Mouse (Mus musculus) stomach, embryonic 16.5 days (tissue): ENCODE data around the gene Klf9. TPM values are rescaled to one million over a fixed set of nuclear protein-coding genes. Genes with fewer than 3 reads are reported as not detected.

Source experiments
- ATAC-seq: fragments of 200-750 bp; cut with Nextera tagmentation; 2 replicates; pipeline ENCODE4 v1.8.0; 2017; ENCODE audit warnings: moderate number of reproducible peaks, moderate TSS enrichment; ENCODE audit not compliant: insufficient read depth, low FRiP score
- H3K27ac ChIP-seq: fragments of 300-500 bp; sonication (generic); 2 replicates; pipeline ENCODE4 v1.5.1; 2014; ENCODE audit warnings: low read length
- H3K27me3 ChIP-seq: fragments of 300-500 bp; sonication (generic); 2 replicates; pipeline ENCODE4 v1.6.1; 2014; ENCODE audit warnings: low read length, control low read depth, mixed read lengths; ENCODE audit not compliant: control insufficient read depth, insufficient read depth
- H3K36me3 ChIP-seq: fragments of 300-500 bp; sonication (generic); 2 replicates; pipeline ENCODE4 v1.6.1; 2014; ENCODE audit warnings: low read length; ENCODE audit not compliant: control insufficient read depth, insufficient read depth
- H3K4me1 ChIP-seq: fragments of 300-500 bp; sonication (generic); 2 replicates; pipeline ENCODE4 v1.6.1; 2014; ENCODE audit warnings: low read length, control low read depth, mixed read lengths; ENCODE audit not compliant: control insufficient read depth, insufficient read depth
- H3K4me2 ChIP-seq: fragments of 300-500 bp; sonication (generic); 2 replicates; pipeline ENCODE4 v1.6.1; 2014; ENCODE audit warnings: low read depth, low read length, mixed read lengths
- H3K4me3 ChIP-seq: fragments of 300-500 bp; sonication (generic); replicated peaks from 2 replicates; pipeline ENCODE4 v1.5.1; 2014; ENCODE audit warnings: mild to moderate bottlenecking, low read length
- H3K9ac ChIP-seq: fragments of 300-500 bp; sonication (generic); 2 replicates; pipeline ENCODE4 v1.6.1; 2014; ENCODE audit warnings: low read length
- H3K9me3 ChIP-seq: fragments of 300-500 bp; sonication (generic); replicated peaks from 2 replicates; pipeline ENCODE4 v1.6.1; 2016; ENCODE audit warnings: low read length, control low read depth; ENCODE audit not compliant: control insufficient read depth
- WGBS: fragments of 180-500 bp; shearing (Covaris S2); extraction: QIAGEN DNeasy Blood & Tissue Kit; methylation state at CpG from one replicate; pipeline ENCODE4 v1.1.7; 2014; 5-methylcytosine and 5-hydroxymethylcytosine counted together
- polyA plus RNA-seq: library from polyadenylated mRNA; unstranded; fragments of >200 nt; fragmentation: Nextera tagmentation; extraction: Ambion mirVana; gene quantifications from 2 replicates; pipeline ENCODE4 v1.2.1, GENCODE M21; 2015

The Klf9 gene
- polyA plus RNA-seq, 1 experiment from 2014 or later: 7.9 TPM

DNA sequence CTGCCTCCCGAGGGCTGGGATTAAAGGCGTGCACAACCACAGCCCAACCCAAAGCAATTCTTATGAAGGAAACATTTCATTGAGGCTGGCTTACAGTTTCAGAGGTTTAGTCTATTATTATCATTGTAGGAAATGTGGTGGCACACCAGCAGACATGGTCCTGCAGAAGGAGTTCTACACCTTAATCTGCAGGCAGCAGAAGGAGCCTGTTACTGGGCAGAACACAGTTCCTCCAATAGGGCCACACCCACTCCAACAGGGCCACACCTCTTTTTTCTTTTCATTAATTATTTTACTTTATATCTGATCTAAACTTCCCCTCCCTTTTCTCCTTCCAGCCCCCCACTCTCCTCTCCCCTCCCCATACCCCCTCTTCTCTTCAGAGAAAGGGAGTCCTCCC, 11.1 kb upstream of the Klf9 start:
- H3K4me2 ChIP-seq: no peak overlapping the region
- H3K27me3 ChIP-seq: 0 out of 2 replicates have a peak, but pooled peaks cover 3% of the 10 kb centered on the region
- no peak overlapping the region for H3K9ac ChIP-seq
- H3K4me3 ChIP-seq: no peak overlapping the region
- no peaks in the 10 kb centered on the region for H3K9me3 ChIP-seq
- peaks cover 13% of the 10 kb centered on the region for H3K4me1 ChIP-seq
- 92% methylated on average over 2 of the region's 2 CpGs for WGBS
- no peaks in the 10 kb centered on the region for H3K36me3 ChIP-seq
- no peak overlapping the region for H3K27ac ChIP-seq
- no peak for ATAC-seq

DNA sequence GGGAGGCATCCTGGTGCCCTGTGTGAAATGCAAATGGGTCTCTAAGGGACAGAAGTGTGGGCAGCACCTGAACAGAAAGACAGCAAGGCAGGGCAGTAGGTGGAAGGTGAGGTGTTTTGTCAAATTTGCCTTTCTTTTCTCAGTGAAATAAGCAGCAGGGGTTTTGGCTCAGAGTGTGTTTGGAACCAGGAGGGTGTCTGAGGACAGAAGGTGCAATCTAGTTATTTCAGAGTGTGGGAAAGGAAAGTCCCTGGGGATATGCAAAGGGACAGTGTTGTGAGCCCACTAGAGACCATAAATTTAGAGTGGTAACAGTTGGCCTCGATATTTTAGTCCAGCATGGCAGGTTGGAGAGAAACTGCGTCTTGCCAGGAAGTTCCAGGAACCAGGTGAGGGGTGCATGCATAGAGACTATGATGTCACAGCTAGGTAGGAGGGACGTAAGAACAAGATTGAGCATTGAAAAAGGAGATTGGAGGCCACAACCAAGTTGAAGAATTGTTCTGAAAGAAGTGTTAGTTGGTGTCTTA, 8.9 kb upstream of the Klf9 start:
- 56% methylated on average over 3 of the region's 3 CpGs for WGBS
- H3K36me3 ChIP-seq: no peaks in the 10 kb centered on the region
- ATAC-seq: no peak
- no peaks in the 10 kb centered on the region for H3K9me3 ChIP-seq
- no peak overlapping the region for H3K27ac ChIP-seq
- H3K4me3 ChIP-seq: no peak overlapping the region
- H3K4me1 ChIP-seq: peaks cover 29% of the 10 kb centered on the region
- H3K4me2 ChIP-seq: no peak overlapping the region
- H3K9ac ChIP-seq: no peak overlapping the region
- peaks cover 4% of the 10 kb centered on the region; the same call in 1 of the 2 replicates for H3K27me3 ChIP-seq

DNA sequence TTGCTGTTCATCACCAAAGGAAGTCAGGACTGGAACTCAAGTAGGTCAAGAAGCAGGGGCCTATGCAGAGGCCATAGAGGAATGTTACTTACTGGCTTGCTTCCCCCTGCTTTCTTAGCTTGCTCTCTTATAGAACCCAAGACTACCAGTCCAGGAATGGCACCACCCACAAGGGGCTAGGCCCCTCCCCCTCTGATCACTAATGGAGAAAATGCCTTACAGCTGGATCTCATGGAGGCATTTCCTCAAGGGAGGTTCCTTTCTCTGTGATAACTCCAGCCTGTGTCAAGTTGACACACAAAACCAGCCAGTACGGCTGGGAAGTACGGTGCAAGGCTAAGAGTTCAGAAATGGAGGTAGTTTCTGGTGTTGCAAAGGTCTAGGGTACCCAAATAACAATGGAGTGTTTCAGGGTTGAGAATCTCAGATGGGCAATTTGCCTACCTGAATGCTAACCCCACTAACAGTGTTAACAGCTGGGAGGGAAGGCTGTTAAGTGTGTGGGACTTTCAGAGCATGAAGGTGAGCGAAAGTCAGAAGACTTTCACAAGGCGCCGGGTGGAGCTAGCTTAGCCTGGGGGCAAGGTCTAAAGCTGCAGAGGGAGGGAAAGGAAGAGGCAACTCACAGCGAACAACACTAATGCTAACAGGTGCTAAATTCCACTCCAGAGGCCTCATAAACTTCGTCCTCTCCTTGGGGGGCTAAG, 8.2 kb upstream of the Klf9 start:
- no peak for ATAC-seq
- Histone ChIP-seq H3K27me3 (peaks cover 7% of the 10 kb centered on the region; the same call in 1 of the 2 replicates), H3K9me3 (no peaks in the 10 kb centered on the region), H3K4me3 (no peak overlapping the region), H3K4me2 (no peak overlapping the region), H3K36me3 (no peaks in the 10 kb centered on the region), H3K9ac (no peak overlapping the region), H3K4me1 (peaks cover 29% of the 10 kb centered on the region), H3K27ac (no peak overlapping the region; the same call in 1 of the 2 replicates)
- 41% methylated on average over 7 of the region's 7 CpGs for WGBS

DNA sequence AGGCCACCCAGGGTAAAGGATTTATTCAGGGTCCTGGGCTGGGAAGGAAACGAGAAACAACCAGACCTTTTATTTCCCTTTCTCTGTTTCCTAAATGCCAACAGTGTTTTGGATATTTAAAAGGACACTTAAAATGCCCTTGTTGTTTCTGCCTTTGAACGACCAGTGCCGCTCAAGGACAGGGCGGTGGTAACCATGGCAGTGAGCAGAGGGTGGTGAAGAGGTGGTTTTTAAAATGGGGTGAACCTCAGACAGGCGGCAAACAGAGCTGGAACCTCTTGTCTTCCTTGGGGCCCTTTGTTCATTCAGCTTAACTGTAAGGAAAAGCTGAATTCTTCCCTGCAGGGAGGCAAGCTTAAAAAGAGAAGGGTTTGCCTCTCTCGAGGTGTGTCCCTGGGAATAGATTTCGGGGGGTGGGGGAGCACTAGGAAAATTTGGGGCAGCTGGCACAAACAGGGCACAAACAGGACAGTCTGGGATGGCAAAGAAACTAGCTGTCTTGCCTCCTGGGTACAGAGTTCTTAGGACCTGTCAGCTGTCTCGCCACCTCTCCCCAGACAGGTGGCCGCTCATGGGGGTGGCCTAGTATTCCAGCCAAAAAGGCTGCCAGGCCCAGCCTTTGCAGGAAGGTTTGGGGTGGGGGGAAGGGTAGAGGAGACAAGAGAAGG, 7.5 kb upstream of the Klf9 start:
- H3K36me3 ChIP-seq: no peaks in the 10 kb centered on the region
- ATAC-seq: no peak; the same call in 1 of the 2 replicates

DNA sequence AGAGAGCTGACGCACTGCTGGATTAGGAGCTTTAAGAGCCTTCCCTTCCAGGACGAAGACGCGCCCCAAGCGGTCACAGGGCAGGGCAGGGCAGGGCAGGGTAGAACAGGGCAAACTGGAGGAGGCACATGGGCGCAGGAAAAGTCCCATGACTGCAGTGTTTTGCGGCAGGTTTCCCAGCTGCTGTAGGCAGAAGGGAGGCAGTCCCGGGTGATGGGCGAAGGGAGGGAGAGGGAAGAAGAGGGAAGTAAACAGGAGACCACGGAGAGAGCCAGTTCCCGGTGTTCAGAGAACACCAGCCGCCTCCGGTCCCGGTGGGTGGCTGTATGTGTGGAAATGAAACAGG, 7.0 kb upstream of the Klf9 start:
- peak; percentile 45 for ATAC-seq
- H3K9ac ChIP-seq: peak overlapping the region; percentile 72
- peak overlapping the region; percentile 89 for H3K4me2 ChIP-seq
- H3K27me3 ChIP-seq: peaks cover 7% of the 10 kb centered on the region; the same call in 1 of the 2 replicates
- H3K36me3 ChIP-seq: no peaks in the 10 kb centered on the region
- no peaks in the 10 kb centered on the region for H3K9me3 ChIP-seq
- WGBS: 7% methylated on average over 14 of the region's 14 CpGs
- peak overlapping the region; percentile 96 for H3K27ac ChIP-seq
- H3K4me3 ChIP-seq: peak overlapping the region; percentile 51
- peaks cover 29% of the 10 kb centered on the region for H3K4me1 ChIP-seq

More for the DNA sequence above, 7.5 kb upstream of the Klf9 start:
- Histone ChIP-seq H3K4me2 (peak overlapping the region; percentile 89), H3K27ac (peak overlapping the region; percentile 96; the same call in 1 of the 2 replicates), H3K9ac (peak overlapping the region; percentile 72), H3K4me3 (peak overlapping the region; percentile 51; the same call in 1 of the 2 replicates), H3K27me3 (peaks cover 7% of the 10 kb centered on the region; the same call in 1 of the 2 replicates), H3K9me3 (no peaks in the 10 kb centered on the region), H3K4me1 (peaks cover 29% of the 10 kb centered on the region)
- 29% methylated on average over 9 of the region's 9 CpGs for WGBS

DNA sequence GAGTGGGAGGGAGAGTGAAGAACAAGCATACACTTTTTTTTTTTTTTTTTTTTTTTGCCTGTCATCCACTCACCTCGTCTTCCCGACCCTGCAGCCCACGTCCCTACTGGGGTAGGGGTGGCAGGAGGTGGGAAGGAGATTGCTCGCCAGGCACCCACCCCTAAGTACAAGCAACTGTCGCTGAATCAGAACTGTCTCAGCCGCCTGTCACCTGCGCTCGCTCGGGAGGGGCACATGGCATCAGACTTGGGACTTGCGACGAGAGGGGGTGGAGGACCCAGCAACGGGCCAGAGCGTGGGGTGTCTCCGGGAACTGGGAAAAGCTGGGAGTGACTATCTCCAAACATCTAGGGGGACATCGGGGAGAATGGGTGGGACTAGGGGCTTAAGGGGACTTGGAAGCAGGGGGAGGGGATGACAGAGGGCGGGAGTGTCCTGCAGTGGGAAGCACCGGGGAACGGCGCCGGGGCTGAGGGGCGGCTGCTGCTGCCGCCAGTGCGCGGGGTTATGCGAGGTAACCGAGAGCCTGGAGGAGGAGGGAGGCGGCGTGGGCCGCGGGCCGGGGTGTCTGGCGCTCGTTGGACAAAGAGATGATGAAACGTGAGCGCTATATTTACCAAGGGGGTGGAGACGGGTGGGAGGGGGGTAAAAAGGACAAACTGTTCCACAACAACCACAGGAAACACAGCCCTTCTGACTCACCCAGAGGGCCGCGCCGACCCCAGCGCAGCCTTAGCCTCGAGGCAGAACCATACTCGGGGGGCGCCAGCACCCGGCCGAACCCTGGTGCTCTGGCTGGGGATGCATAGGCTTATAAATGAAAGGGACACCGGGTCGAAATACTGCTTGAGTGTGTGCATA, 6.4 kb upstream of the Klf9 start:
- Histone ChIP-seq H3K36me3 (no peaks in the 10 kb centered on the region), H3K4me1 (peaks cover 29% of the 10 kb centered on the region), H3K27ac (peak overlapping the region; percentile 96), H3K9me3 (no peaks in the 10 kb centered on the region), H3K9ac (peak overlapping the region; percentile 72), H3K4me3 (peak overlapping the region; percentile 51), H3K4me2 (peak overlapping the region; percentile 89), H3K27me3 (peaks cover 7% of the 10 kb centered on the region; the same call in 1 of the 2 replicates)
- peak; percentile 74 for ATAC-seq
- WGBS: 2% methylated on average over 47 of the region's 47 CpGs

DNA sequence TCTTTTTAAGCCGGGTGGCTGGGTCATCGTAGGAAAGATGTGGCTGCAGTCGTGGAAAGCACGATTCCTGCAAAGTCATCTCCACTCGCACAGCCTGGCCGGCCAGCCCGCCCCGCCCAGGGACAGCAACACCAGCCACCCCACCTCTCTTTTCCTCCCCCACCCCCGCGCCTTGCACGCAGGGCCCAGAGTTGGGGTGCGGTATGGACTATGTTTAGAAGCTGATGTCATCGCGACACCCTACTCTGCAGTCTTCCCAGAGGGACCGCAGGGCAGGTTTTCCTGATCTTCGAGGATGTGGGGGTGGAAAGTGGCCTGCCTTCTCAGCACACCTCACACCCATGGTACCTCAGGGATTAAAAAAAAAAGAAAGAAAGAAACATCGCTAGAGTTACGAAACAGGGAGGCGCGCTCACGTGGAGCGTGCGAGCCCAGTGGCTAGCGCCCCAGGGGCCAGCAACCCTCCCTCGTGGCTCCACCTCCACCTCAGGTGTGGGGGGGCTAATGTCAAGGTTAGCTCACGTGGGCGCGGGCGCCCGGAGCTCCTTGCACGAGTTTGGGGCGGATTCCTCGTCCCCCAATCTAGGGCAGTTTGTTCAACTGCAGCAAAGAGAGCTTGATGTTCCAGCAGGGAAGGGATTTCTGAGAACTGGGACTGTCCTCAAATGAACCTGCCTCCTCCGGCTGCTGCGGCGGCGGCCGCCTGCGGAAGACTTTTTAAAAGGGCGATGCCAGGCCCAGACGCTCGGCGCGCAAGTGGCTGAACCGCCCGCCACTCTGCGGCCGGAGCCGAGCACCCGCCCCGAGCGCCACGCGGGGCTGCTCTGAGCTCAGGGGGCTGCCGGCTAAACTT, 5.5 kb upstream of the Klf9 start:
- Histone ChIP-seq H3K27ac (peak overlapping the region; percentile 96), H3K4me1 (peaks cover 29% of the 10 kb centered on the region)
- under 1% methylated on average over 55 of the region's 55 CpGs for WGBS

DNA sequence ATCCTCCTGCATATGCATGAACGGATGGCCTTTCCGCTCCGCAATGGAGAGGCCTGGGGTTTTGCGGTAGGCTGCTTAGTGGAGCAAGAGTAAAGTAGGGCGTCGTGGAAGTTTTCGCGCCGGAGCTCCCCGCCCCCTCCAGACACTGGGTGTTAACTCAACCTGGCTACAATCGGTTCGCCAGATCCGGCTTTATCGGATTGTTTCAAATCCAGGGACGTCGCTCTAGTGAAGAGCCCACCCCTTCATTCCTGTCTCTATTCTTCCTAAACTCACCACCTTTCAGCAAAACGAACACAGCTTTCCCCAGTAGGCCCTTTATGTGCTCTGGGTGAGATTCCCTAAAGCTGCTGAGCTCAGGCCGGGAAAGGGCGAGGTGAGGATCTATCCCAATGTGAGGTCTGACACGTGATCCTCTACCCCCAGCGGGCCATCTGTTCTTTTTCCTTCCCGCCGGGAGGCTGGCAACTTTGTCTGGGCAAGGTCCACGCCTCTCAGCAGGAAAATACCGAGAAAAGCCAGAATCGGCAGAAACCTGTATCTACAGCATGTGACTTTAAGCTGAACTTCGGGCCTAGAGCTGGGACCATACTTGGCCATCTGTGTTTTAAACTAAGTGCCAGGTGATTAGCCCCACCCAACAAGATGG, 4.7 kb upstream of the Klf9 start:
- Histone ChIP-seq H3K36me3 (no peaks in the 10 kb centered on the region), H3K27ac (peak overlapping the region; percentile 96), H3K4me2 (peak overlapping the region; percentile 89), H3K9ac (peak overlapping the region; percentile 72), H3K4me1 (peaks cover 29% of the 10 kb centered on the region), H3K9me3 (no peaks in the 10 kb centered on the region), H3K27me3 (peaks cover 7% of the 10 kb centered on the region; the same call in 1 of the 2 replicates), H3K4me3 (peak overlapping the region; percentile 51)
- ATAC-seq: no peak
- 7% methylated on average over 27 of the region's 27 CpGs for WGBS

More for the DNA sequence above, 5.5 kb upstream of the Klf9 start:
- Histone ChIP-seq H3K9me3 (no peaks in the 10 kb centered on the region), H3K9ac (peak overlapping the region; percentile 72), H3K4me3 (peak overlapping the region; percentile 51), H3K27me3 (peaks cover 7% of the 10 kb centered on the region; the same call in 1 of the 2 replicates), H3K36me3 (no peaks in the 10 kb centered on the region), H3K4me2 (peak overlapping the region; percentile 89)
- ATAC-seq: peak; percentile 52; the same call in 1 of the 2 replicates
